Mouse (Mus musculus) lung, postnatal 10 days (tissue): ENCODE data around the gene Map3k20.
A peak's percentile ranks its signal among the peaks of the same experiment; 100 is the strongest.

ENCODE experiments used
- DNase-seq: peaks from one replicate; pipeline ENCODE4 v3.0.0; 2021

The Map3k20 gene

GRCm38 (mm10) chr2:72285256-72285887 is at the start of gene Map3k20:
TSS of gene Map3k20 (plus strand) at chr2:72285637.
- DNase-seq = peak; percentile 83

GRCm38 (mm10) chr2:72238421-72238820 is 47.0 kb upstream of the Map3k20 start:
- DNase-seq = no peak

GRCm38 (mm10) chr2:72238925-72239324 is 46.5 kb upstream of the Map3k20 start:
- DNase-seq = no peak

GRCm38 (mm10) chr2:72239456-72239855 is 46.0 kb upstream of the Map3k20 start:
- DNase-seq = no peak

GRCm38 (mm10) chr2:72239993-72240392 is 45.4 kb upstream of the Map3k20 start:
- DNase-seq = no peak

GRCm38 (mm10) chr2:72240691-72241090 is 44.7 kb upstream of the Map3k20 start:
- DNase-seq = no peak

- DNase-seq = no peak
These were observed 43.5 kb upstream of the Map3k20 start for GRCm38 (mm10) chr2:72241714-72242472.

- no peak for DNase-seq
These were observed 42.3 kb upstream of the Map3k20 start for GRCm38 (mm10) chr2:72242910-72243675.

- DNase-seq = no peak
These were observed 39.8 kb upstream of the Map3k20 start for GRCm38 (mm10) chr2:72245631-72246030.

GRCm38 (mm10) chr2:72246376-72246775 is 39.1 kb upstream of the Map3k20 start:
- no peak for DNase-seq

GRCm38 (mm10) chr2:72247819-72248218 is 37.6 kb upstream of the Map3k20 start:
- DNase-seq = no peak

- no peak for DNase-seq
These were observed 32.6 kb upstream of the Map3k20 start for GRCm38 (mm10) chr2:72252510-72253505.

- no peak for DNase-seq
These were observed 31.6 kb upstream of the Map3k20 start for GRCm38 (mm10) chr2:72253882-72254281.

GRCm38 (mm10) chr2:72254813-72255582 is 30.4 kb upstream of the Map3k20 start:
- peak; percentile 28 for DNase-seq

- DNase-seq = no peak
These were observed 24.7 kb upstream of the Map3k20 start for GRCm38 (mm10) chr2:72260704-72261103.

- no peak for DNase-seq
These were observed 22.5 kb upstream of the Map3k20 start for GRCm38 (mm10) chr2:72262814-72263480.

GRCm38 (mm10) chr2:72267390-72267789 is 18.0 kb upstream of the Map3k20 start:
- no peak for DNase-seq

- DNase-seq = peak; percentile 25
These were observed 15.6 kb upstream of the Map3k20 start for GRCm38 (mm10) chr2:72269651-72270341.

GRCm38 (mm10) chr2:72278247-72278873 is 7.1 kb upstream of the Map3k20 start:
- no peak for DNase-seq

GRCm38 (mm10) chr2:72280524-72280923 is 4.9 kb upstream of the Map3k20 start:
- DNase-seq = no peak
